Mouse (Mus musculus) limb, embryonic 10.5 days (tissue): ENCODE data around the gene Asrgl1. TPM values are rescaled to one million over a fixed set of nuclear protein-coding genes. Genes with fewer than 3 reads are reported as not detected.

Source experiments
- DNase-seq: peaks from one replicate; pipeline ENCODE4 v3.0.0-alpha.2; 2017; ENCODE audit warnings: low spot score
- H3K27ac ChIP-seq: fragments of 300-500 bp; sonication (generic); 2 replicates; pipeline ENCODE4 v1.5.1; 2016; ENCODE audit warnings: mild to moderate bottlenecking
- H3K27me3 ChIP-seq: fragments of 300-500 bp; sonication (generic); 2 replicates; pipeline ENCODE4 v1.6.1; 2016; ENCODE audit warnings: low read depth, mild to moderate bottlenecking; ENCODE audit not compliant: poor library complexity, severe bottlenecking
- H3K36me3 ChIP-seq: fragments of 300-500 bp; sonication (generic); 2 replicates; pipeline ENCODE4 v1.6.1; 2016; ENCODE audit warnings: mild to moderate bottlenecking, moderate library complexity
- H3K4me1 ChIP-seq: fragments of 300-500 bp; sonication (generic); 2 replicates; pipeline ENCODE4 v1.6.1; 2016
- H3K4me3 ChIP-seq: fragments of 300-500 bp; sonication (generic); 2 replicates; pipeline ENCODE4 v1.5.1; 2016; ENCODE audit warnings: mild to moderate bottlenecking, moderate library complexity
- H3K9me3 ChIP-seq: fragments of 300-500 bp; sonication (generic); replicated peaks from 2 replicates; pipeline ENCODE4 v1.6.1; 2016; ENCODE audit warnings: mild to moderate bottlenecking
- WGBS: fragments of 180-500 bp; shearing (Covaris S2); methylation state at CpG from one replicate; pipeline ENCODE4 v1.1.7; 2016; 5-methylcytosine and 5-hydroxymethylcytosine counted together
- polyA plus RNA-seq: library from polyadenylated mRNA; unstranded; fragments of >200 nt; fragmentation: Nextera tagmentation; extraction: Ambion mirVana; gene quantifications from 2 replicates; pipeline ENCODE4 v1.2.1, GENCODE M21; 2016

The Asrgl1 gene
- polyA plus RNA-seq, 1 experiment from 2014 or later = 16.9 TPM

GRCm38 (mm10) chr19:9060103-9060502, 75.3 kb downstream of the Asrgl1 start:
- WGBS = 80% methylated on average over 4 of the region's 4 CpGs

More at GRCm38 (mm10) chr19:9060103-9060502, 75.3 kb downstream of the Asrgl1 start:
- Histone ChIP-seq H3K27ac (no peak overlapping the region), H3K36me3 (no peaks in the 10 kb centered on the region), H3K27me3 (no peaks in the 10 kb centered on the region), H3K4me1 (no peaks in the 10 kb centered on the region), H3K4me3 (no peak overlapping the region), H3K9me3 (no peaks in the 10 kb centered on the region)
- DNase-seq = no peak

Other genes starting within 250 kb of the Asrgl1 start
- 151 and 188 TPM in 2 replicates for gene 1810009A15Rik, start 246.8 kb downstream of the Asrgl1 start, polyA plus RNA-seq
- 0.45 TPM in 1 of 2 replicates, not detected in the other for gene Gm49416, start 246.7 kb downstream of the Asrgl1 start, polyA plus RNA-seq
- 59.2 and 61.9 TPM in 2 replicates for gene Ints5, start 242.6 kb downstream of the Asrgl1 start, polyA plus RNA-seq
- 117 and 129 TPM in 2 replicates for gene Ganab, start 237.6 kb downstream of the Asrgl1 start, polyA plus RNA-seq
- 47.0 and 48.1 TPM in 2 replicates for gene B3gat3, start 215.3 kb downstream of the Asrgl1 start, polyA plus RNA-seq
- gene Rom1, start 206.3 kb downstream of the Asrgl1 start, polyA plus RNA-seq = 4.1 and 4.3 TPM in 2 replicates
- 37.1 and 37.5 TPM in 2 replicates for gene Eml3, start 206.1 kb downstream of the Asrgl1 start, polyA plus RNA-seq
- 229 and 233 TPM in 2 replicates for gene Mta2, start 193.8 kb downstream of the Asrgl1 start, polyA plus RNA-seq
- 49.6 and 49.7 TPM in 2 replicates for gene Tut1, start 181.8 kb downstream of the Asrgl1 start, polyA plus RNA-seq
- gene Eef1g, start 168.6 kb downstream of the Asrgl1 start, polyA plus RNA-seq = 563 and 631 TPM in 2 replicates
- gene Ahnak, start 146.4 kb downstream of the Asrgl1 start, polyA plus RNA-seq = 5.3 and 8.9 TPM in 2 replicates
- not detected in 2 replicates for gene Scgb1a1, start 47.7 kb downstream of the Asrgl1 start, polyA plus RNA-seq